Mouse (Mus musculus) stomach, embryonic 14.5 days (tissue): ENCODE measurements around the gene Tas2r110. TPM values are rescaled to one million over a fixed set of nuclear protein-coding genes. Genes with fewer than 3 reads are reported as not detected.

Experiments used
- ATAC-seq: fragments of 200-750 bp; cut with Nextera tagmentation; 2 replicates; pipeline ENCODE4 v1.8.0; 2017; ENCODE audit warnings: low read depth, moderate TSS enrichment; ENCODE audit not compliant: insufficient number of reproducible peaks, insufficient read depth, low FRiP score
- H3K27ac ChIP-seq: fragments of 300-500 bp; sonication (generic); 2 replicates; pipeline ENCODE4 v1.5.1; 2014; ENCODE audit warnings: mild to moderate bottlenecking, low read length, moderate library complexity, mixed read lengths
- H3K27me3 ChIP-seq: fragments of 300-500 bp; sonication (generic); 2 replicates; pipeline ENCODE4 v1.6.1; 2014; ENCODE audit warnings: low read length, control low read depth, mixed read lengths; ENCODE audit not compliant: control insufficient read depth, insufficient read depth
- H3K36me3 ChIP-seq: fragments of 300-500 bp; sonication (generic); 2 replicates; pipeline ENCODE4 v1.6.1; 2014; ENCODE audit warnings: mild to moderate bottlenecking, control low read depth, low read length, moderate library complexity, mixed read lengths; ENCODE audit not compliant: control insufficient read depth, insufficient read depth
- H3K4me1 ChIP-seq: fragments of 300-500 bp; sonication (generic); 2 replicates; pipeline ENCODE4 v1.6.1; 2014; ENCODE audit warnings: low read length, control low read depth, mixed read lengths; ENCODE audit not compliant: control insufficient read depth, insufficient read depth
- H3K4me2 ChIP-seq: fragments of 300-500 bp; sonication (generic); replicated peaks from 2 replicates; pipeline ENCODE4 v1.6.1; 2014; ENCODE audit warnings: low read depth, low read length, control low read depth
- H3K4me3 ChIP-seq: fragments of 300-500 bp; sonication (generic); 2 replicates; pipeline ENCODE4 v1.5.1; 2014; ENCODE audit warnings: low read depth, low read length, control low read depth
- H3K9ac ChIP-seq: fragments of 300-500 bp; sonication (generic); replicated peaks from 2 replicates; pipeline ENCODE4 v1.6.1; 2014; ENCODE audit warnings: low read depth, mild to moderate bottlenecking, control low read depth, low read length, moderate library complexity, mixed read lengths
- H3K9me3 ChIP-seq: fragments of 300-500 bp; sonication (generic); 2 replicates; pipeline ENCODE4 v1.6.1; 2016; ENCODE audit warnings: low read depth, low read length, control low read depth; ENCODE audit not compliant: control insufficient read depth
- WGBS: fragments of 180-500 bp; shearing (Covaris S2); extraction: QIAGEN DNeasy Blood & Tissue Kit; methylation state at CpG from one replicate; pipeline ENCODE4 v1.1.7; 2014; 5-methylcytosine and 5-hydroxymethylcytosine counted together
- polyA plus RNA-seq: library from polyadenylated mRNA; unstranded; fragments of >200 nt; fragmentation: Nextera tagmentation; extraction: Ambion mirVana; gene quantifications from 2 replicates; pipeline ENCODE4 v1.2.1, GENCODE M21; 2014

Tas2r110 gene
- not detected in 2 replicates for polyA plus RNA-seq

- no peak within 1 kb of the TSS for H3K4me3 ChIP-seq
- ATAC-seq = no peak
- no peaks in the 10 kb centered on the region for H3K36me3 ChIP-seq
- no peaks in the 10 kb centered on the region for H3K27me3 ChIP-seq
- no peaks in the 10 kb centered on the region for H3K4me1 ChIP-seq
- H3K9ac ChIP-seq = no peak within 1 kb of the TSS
- H3K27ac ChIP-seq = no peak within 1 kb of the TSS
- H3K4me2 ChIP-seq = no peak within 1 kb of the TSS
- no peaks in the 10 kb centered on the region for H3K9me3 ChIP-seq
Measured at GRCm38 (mm10) chr6:132867708-132868107, at the start of gene Tas2r110. Tas2r110 (plus strand) TSS chr6:132868008.

GRCm38 (mm10) chr6:132846842-132847241 is 21.0 kb upstream of the Tas2r110 start, which contains the start of gene Tas2r123:
Tas2r123 (plus strand) TSS chr6:132847142.
- WGBS = 74% methylated on average over 1 of the region's 1 CpGs
- Histone ChIP-seq H3K27ac (no peak within 1 kb of the TSS), H3K27me3 (no peaks in the 10 kb centered on the region), H3K36me3 (no peaks in the 10 kb centered on the region), H3K4me1 (no peaks in the 10 kb centered on the region), H3K4me3 (no peak within 1 kb of the TSS), H3K4me2 (no peak within 1 kb of the TSS), H3K9ac (no peak within 1 kb of the TSS), H3K9me3 (no peaks in the 10 kb centered on the region)
- no peak for ATAC-seq

- no peak within 1 kb of the TSS for H3K4me2 ChIP-seq
Measured at GRCm38 (mm10) chr6:132855138-132855537, 12.7 kb upstream of the Tas2r110 start, which contains the start of gene Tas2r116. Tas2r116 (plus strand) TSS chr6:132855438.

GRCm38 (mm10) chr6:132892711-132893110 is 24.9 kb downstream of the Tas2r110 start, which contains the start of gene Tas2r113:
Tas2r113 (plus strand) TSS chr6:132893011.
- H3K9me3 ChIP-seq = no peaks in the 10 kb centered on the region
- ATAC-seq = no peak
- H3K27me3 ChIP-seq = no peaks in the 10 kb centered on the region
- no peak within 1 kb of the TSS for H3K4me2 ChIP-seq
- H3K27ac ChIP-seq = no peak within 1 kb of the TSS
- H3K4me3 ChIP-seq = no peak within 1 kb of the TSS
- H3K36me3 ChIP-seq = no peaks in the 10 kb centered on the region
- 65% methylated on average over 1 of the region's 1 CpGs for WGBS
- H3K9ac ChIP-seq = no peak within 1 kb of the TSS
- no peaks in the 10 kb centered on the region for H3K4me1 ChIP-seq

More at GRCm38 (mm10) chr6:132855138-132855537, 12.7 kb upstream of the Tas2r110 start, which contains the start of gene Tas2r116:
- H3K9me3 ChIP-seq = no peaks in the 10 kb centered on the region
- no peaks in the 10 kb centered on the region for H3K4me1 ChIP-seq
- no peak within 1 kb of the TSS for H3K9ac ChIP-seq
- H3K36me3 ChIP-seq = no peaks in the 10 kb centered on the region
- H3K27me3 ChIP-seq = no peaks in the 10 kb centered on the region
- H3K4me3 ChIP-seq = no peak within 1 kb of the TSS
- no peak within 1 kb of the TSS for H3K27ac ChIP-seq
- ATAC-seq = no peak
- 80% methylated on average over 1 of the region's 1 CpGs for WGBS

GRCm38 (mm10) chr6:132909351-132909750 is 41.5 kb downstream of the Tas2r110 start, which contains the start of gene Tas2r125:
Tas2r125 (plus strand) TSS chr6:132909651.
- no peak for ATAC-seq
- 82% methylated on average over 3 of the region's 3 CpGs for WGBS
- Histone ChIP-seq H3K9ac (no peak within 1 kb of the TSS), H3K4me3 (no peak within 1 kb of the TSS), H3K4me1 (no peaks in the 10 kb centered on the region), H3K36me3 (no peaks in the 10 kb centered on the region), H3K4me2 (no peak within 1 kb of the TSS), H3K27ac (no peak within 1 kb of the TSS), H3K9me3 (no peaks in the 10 kb centered on the region), H3K27me3 (no peaks in the 10 kb centered on the region)

Other genes with a start within 250 kb of the Tas2r110 start
- not detected in 2 replicates for gene A630073D07Rik, start 216.5 kb upstream of the Tas2r110 start, polyA plus RNA-seq
- gene Tas2r120, start 211.1 kb upstream of the Tas2r110 start, polyA plus RNA-seq = not detected in 2 replicates
- not detected in 2 replicates for gene Tas2r121, start 167.0 kb upstream of the Tas2r110 start, polyA plus RNA-seq
- not detected in 2 replicates for gene Tas2r122, start 156.1 kb upstream of the Tas2r110 start, polyA plus RNA-seq
- gene Tas2r115, start 130.0 kb upstream of the Tas2r110 start, polyA plus RNA-seq = not detected in 2 replicates
- not detected in 2 replicates for gene Tas2r124, start 113.3 kb upstream of the Tas2r110 start, polyA plus RNA-seq
- not detected in 2 replicates for gene Tas2r102, start 105.9 kb upstream of the Tas2r110 start, polyA plus RNA-seq
- gene Tas2r136, start 89.8 kb upstream of the Tas2r110 start, polyA plus RNA-seq = not detected in 2 replicates
- gene Tas2r117, start 65.2 kb upstream of the Tas2r110 start, polyA plus RNA-seq = not detected in 2 replicates
- gene Tas2r123, start 20.9 kb upstream of the Tas2r110 start, polyA plus RNA-seq = not detected in 2 replicates
- not detected in 2 replicates for gene Tas2r116, start 12.6 kb upstream of the Tas2r110 start, polyA plus RNA-seq
- not detected in 2 replicates for gene Tas2r113, start 25.0 kb downstream of the Tas2r110 start, polyA plus RNA-seq
- gene Tas2r125, start 41.6 kb downstream of the Tas2r110 start, polyA plus RNA-seq = not detected in 2 replicates
- not detected in 2 replicates for gene Tas2r129, start 83.1 kb downstream of the Tas2r110 start, polyA plus RNA-seq
- gene Tas2r131, start 89.9 kb downstream of the Tas2r110 start, polyA plus RNA-seq = not detected in 2 replicates
- gene Tas2r109, start 113.0 kb downstream of the Tas2r110 start, polyA plus RNA-seq = not detected in 2 replicates
- not detected in 2 replicates for gene Tas2r103, start 169.1 kb downstream of the Tas2r110 start, polyA plus RNA-seq
- not detected in 2 replicates for gene Tas2r140, start 187.8 kb downstream of the Tas2r110 start, polyA plus RNA-seq
- gene Smim10l1, start 236.9 kb downstream of the Tas2r110 start, polyA plus RNA-seq = 80.4 and 86.0 TPM in 2 replicates